Mouse (Mus musculus): ENCODE measurements at regions not wholly inside any gene's neighbourhood (a gene's known extent, or its start where the extent isn't known, plus 50 kb on each side); places are given as distances from the start of the nearest gene placed in this dataset.
A peak's percentile ranks its signal among the peaks of the same experiment; 100 is the strongest.

GRCm38 (mm10) chr3:148237555-148237954, 752.8 kb downstream of the Adgrl2 start:
- TF ChIP-seq CTCF (IDR thresholded peaks at IDR 0.05; ENCODE audit: borderline replicate concordance, extremely low read depth, insufficient read depth, insufficient read length) (no peak), POLR2A (IDR thresholded peaks at IDR 0.05; ENCODE audit: borderline replicate concordance, extremely low read depth, insufficient read depth, insufficient read length, poor library complexity, severe bottlenecking) (no peak)
- DNase-seq (ENCODE audit: low read depth), result peak; percentile 46

- TF ChIP-seq POLR2A (IDR thresholded peaks at IDR 0.05; ENCODE audit: borderline replicate concordance, extremely low read depth, insufficient read depth, insufficient read length, poor library complexity, severe bottlenecking) (no peak), CTCF (IDR thresholded peaks at IDR 0.05; ENCODE audit: borderline replicate concordance, extremely low read depth, insufficient read depth, insufficient read length) (no peak)
- no peak for DNase-seq (ENCODE audit: low read depth)
Measured at GRCm38 (mm10) chr3:148233616-148234015, 756.7 kb downstream of the Adgrl2 start.

GRCm38 (mm10) chr3:148229192-148229591, 761.2 kb downstream of the Adgrl2 start:
- TF ChIP-seq POLR2A (IDR thresholded peaks at IDR 0.05; ENCODE audit: borderline replicate concordance, extremely low read depth, insufficient read depth, insufficient read length, poor library complexity, severe bottlenecking) (no peak), CTCF (IDR thresholded peaks at IDR 0.05; ENCODE audit: borderline replicate concordance, extremely low read depth, insufficient read depth, insufficient read length) (no peak)

GRCm38 (mm10) chr3:148228002-148228707, 762.2 kb downstream of the Adgrl2 start:
- peak; percentile 14 for DNase-seq (ENCODE audit: low read depth)
- TF ChIP-seq POLR2A (IDR thresholded peaks at IDR 0.05; ENCODE audit: borderline replicate concordance, extremely low read depth, insufficient read depth, insufficient read length, poor library complexity, severe bottlenecking), result no peak
- TF ChIP-seq CTCF (IDR thresholded peaks at IDR 0.05; ENCODE audit: borderline replicate concordance, extremely low read depth, insufficient read depth, insufficient read length), result no peak

More at GRCm38 (mm10) chr3:148229192-148229591, 761.2 kb downstream of the Adgrl2 start:
- DNase-seq (ENCODE audit: low read depth), result peak; percentile 28

- no peak for TF ChIP-seq CTCF (IDR thresholded peaks at IDR 0.05; ENCODE audit: borderline replicate concordance, extremely low read depth, insufficient read depth, insufficient read length)
- no peak for TF ChIP-seq POLR2A (IDR thresholded peaks at IDR 0.05; ENCODE audit: borderline replicate concordance, extremely low read depth, insufficient read depth, insufficient read length, poor library complexity, severe bottlenecking)
- no peak for DNase-seq (ENCODE audit: low read depth)
Measured at GRCm38 (mm10) chr3:148220826-148221225, 769.5 kb downstream of the Adgrl2 start.

- TF ChIP-seq POLR2A (IDR thresholded peaks at IDR 0.05; ENCODE audit: borderline replicate concordance, extremely low read depth, insufficient read depth, insufficient read length, poor library complexity, severe bottlenecking), result no peak
- TF ChIP-seq CTCF (IDR thresholded peaks at IDR 0.05; ENCODE audit: borderline replicate concordance, extremely low read depth, insufficient read depth, insufficient read length), result no peak
- DNase-seq (ENCODE audit: low read depth), result peak; percentile 27
Measured at GRCm38 (mm10) chr3:148220024-148220590, 770.2 kb downstream of the Adgrl2 start.

GRCm38 (mm10) chr3:148202148-148202547, 788.2 kb downstream of the Adgrl2 start:
- no peak for TF ChIP-seq POLR2A (IDR thresholded peaks at IDR 0.05; ENCODE audit: borderline replicate concordance, extremely low read depth, insufficient read depth, insufficient read length, poor library complexity, severe bottlenecking)
- TF ChIP-seq CTCF (IDR thresholded peaks at IDR 0.05; ENCODE audit: borderline replicate concordance, extremely low read depth, insufficient read depth, insufficient read length), result no peak
- peak; percentile 30 for DNase-seq (ENCODE audit: low read depth)

- TF ChIP-seq POLR2A (IDR thresholded peaks at IDR 0.05; ENCODE audit: borderline replicate concordance, extremely low read depth, insufficient read depth, insufficient read length, poor library complexity, severe bottlenecking) (no peak), CTCF (IDR thresholded peaks at IDR 0.05; ENCODE audit: borderline replicate concordance, extremely low read depth, insufficient read depth, insufficient read length) (no peak)
- no peak for DNase-seq (ENCODE audit: low read depth)
Measured at GRCm38 (mm10) chr3:148186704-148187103, 803.7 kb downstream of the Adgrl2 start.

GRCm38 (mm10) chr3:148167556-148167955, 822.8 kb downstream of the Adgrl2 start:
- DNase-seq (ENCODE audit: low read depth), result peak; percentile 76
- TF ChIP-seq CTCF (IDR thresholded peaks at IDR 0.05; ENCODE audit: borderline replicate concordance, extremely low read depth, insufficient read depth, insufficient read length) (no peak), POLR2A (IDR thresholded peaks at IDR 0.05; ENCODE audit: borderline replicate concordance, extremely low read depth, insufficient read depth, insufficient read length, poor library complexity, severe bottlenecking) (no peak)

GRCm38 (mm10) chr3:148159059-148159458, 831.3 kb downstream of the Adgrl2 start:
- no peak for DNase-seq (ENCODE audit: low read depth)
- TF ChIP-seq POLR2A (IDR thresholded peaks at IDR 0.05; ENCODE audit: borderline replicate concordance, extremely low read depth, insufficient read depth, insufficient read length, poor library complexity, severe bottlenecking), result no peak
- no peak for TF ChIP-seq CTCF (IDR thresholded peaks at IDR 0.05; ENCODE audit: borderline replicate concordance, extremely low read depth, insufficient read depth, insufficient read length)

- DNase-seq (ENCODE audit: low read depth), result no peak
- TF ChIP-seq POLR2A (IDR thresholded peaks at IDR 0.05; ENCODE audit: borderline replicate concordance, extremely low read depth, insufficient read depth, insufficient read length, poor library complexity, severe bottlenecking), result no peak
- no peak for TF ChIP-seq CTCF (IDR thresholded peaks at IDR 0.05; ENCODE audit: borderline replicate concordance, extremely low read depth, insufficient read depth, insufficient read length)
Measured at GRCm38 (mm10) chr3:148158533-148158932, 831.8 kb downstream of the Adgrl2 start.

- no peak for DNase-seq (ENCODE audit: low read depth)
- TF ChIP-seq CTCF (IDR thresholded peaks at IDR 0.05; ENCODE audit: borderline replicate concordance, extremely low read depth, insufficient read depth, insufficient read length) (no peak), POLR2A (IDR thresholded peaks at IDR 0.05; ENCODE audit: borderline replicate concordance, extremely low read depth, insufficient read depth, insufficient read length, poor library complexity, severe bottlenecking) (no peak)
Measured at GRCm38 (mm10) chr3:148143776-148144175, 846.6 kb downstream of the Adgrl2 start.
